Mouse (Mus musculus) kidney, postnatal 25 days (tissue): ENCODE measurements around the gene Tmem131l.

ENCODE experiments used
- DNase-seq, 2 experiments: peaks; one replicate each; pipeline ENCODE4 v3.0.0; 2021; ENCODE audit warnings: mixed read lengths in 2 of 2

Gene Tmem131l

DNA sequence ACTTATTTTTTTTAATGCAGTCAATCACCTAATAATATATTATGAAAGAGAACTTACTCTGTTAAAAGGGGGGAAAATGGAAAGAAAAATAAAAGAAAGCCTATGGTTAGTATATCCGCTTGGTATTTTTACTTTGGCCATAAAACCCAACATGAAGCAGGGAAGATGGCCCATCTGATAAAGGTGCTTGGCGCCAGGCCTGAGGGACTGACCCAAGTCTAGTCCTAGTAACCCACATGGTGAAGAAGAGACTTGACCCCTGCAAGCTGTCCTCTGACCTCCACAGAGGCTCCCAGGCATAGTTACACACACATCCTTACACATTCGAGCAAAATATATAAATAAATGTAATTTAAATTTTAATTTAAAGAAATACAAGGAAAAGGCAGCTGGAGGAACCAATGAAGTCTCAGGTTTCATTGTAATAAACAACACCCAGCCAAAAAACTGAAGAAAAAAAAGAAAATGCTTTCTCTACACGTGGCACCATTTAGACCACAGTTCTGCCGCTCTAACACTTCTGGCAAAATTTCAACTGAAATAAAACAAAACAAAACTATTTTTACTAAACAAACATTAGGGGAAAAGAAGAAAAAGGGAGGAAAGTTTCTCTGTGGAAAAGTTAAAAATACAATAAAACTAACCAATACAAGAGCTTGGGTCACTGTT, 28.8 kb downstream of the Tmem131l start:
- DNase-seq: no peak

DNA sequence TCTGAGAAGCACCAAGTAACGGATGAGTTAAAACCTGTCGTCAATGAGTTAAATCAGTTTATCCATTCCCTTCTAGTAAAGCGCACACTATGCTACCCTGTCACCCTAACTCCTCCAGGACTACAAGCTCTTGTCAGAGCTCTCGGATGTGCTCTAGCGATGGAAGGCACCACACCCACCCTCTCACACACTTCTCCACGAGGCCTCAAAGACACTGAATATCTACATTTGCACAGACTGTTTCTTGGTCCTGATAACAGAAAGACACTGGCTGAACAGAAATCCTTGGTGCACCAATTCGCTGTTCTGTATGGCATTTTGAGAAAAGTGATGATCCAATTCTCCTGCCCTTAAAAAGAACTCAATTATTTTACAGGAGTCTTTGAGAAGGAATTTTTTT, 34.0 kb downstream of the Tmem131l start:
- DNase-seq: no peak

DNA sequence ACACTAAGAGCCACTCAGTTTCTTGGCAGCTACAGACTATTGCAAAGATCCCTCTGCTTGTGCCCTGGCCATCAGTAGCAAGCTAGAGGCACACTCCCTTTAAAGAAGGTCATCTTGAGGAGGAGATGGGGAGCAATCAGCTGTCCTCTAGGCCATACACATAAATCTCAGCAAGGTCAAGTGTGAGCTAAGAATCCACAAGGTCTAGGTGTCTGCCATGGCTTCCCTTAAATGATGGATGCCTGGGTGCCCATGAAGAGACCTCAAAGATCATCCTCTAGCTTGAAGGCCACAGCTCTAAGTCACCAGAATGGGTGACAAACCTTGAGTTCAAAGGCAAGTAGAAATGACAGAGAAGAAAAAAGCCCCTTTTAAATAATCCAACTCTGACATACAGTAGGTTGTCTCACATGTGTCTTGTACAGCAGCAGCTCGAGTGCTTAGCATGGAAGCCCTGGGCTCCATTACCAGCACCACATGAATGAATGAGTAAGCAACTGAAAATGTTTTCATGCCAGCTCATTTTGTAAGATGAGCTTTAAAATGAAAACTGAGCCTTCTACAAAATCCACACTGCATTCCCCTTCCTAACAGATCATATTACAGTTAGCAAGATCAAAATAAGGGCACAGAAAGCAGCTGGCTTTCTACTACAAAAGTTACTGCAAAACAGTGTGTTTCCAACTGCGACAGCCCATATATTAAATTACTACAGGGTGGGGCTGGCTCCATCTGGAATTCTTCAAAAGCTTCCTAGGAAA, 35.5 kb downstream of the Tmem131l start:
- no peak for DNase-seq

DNA sequence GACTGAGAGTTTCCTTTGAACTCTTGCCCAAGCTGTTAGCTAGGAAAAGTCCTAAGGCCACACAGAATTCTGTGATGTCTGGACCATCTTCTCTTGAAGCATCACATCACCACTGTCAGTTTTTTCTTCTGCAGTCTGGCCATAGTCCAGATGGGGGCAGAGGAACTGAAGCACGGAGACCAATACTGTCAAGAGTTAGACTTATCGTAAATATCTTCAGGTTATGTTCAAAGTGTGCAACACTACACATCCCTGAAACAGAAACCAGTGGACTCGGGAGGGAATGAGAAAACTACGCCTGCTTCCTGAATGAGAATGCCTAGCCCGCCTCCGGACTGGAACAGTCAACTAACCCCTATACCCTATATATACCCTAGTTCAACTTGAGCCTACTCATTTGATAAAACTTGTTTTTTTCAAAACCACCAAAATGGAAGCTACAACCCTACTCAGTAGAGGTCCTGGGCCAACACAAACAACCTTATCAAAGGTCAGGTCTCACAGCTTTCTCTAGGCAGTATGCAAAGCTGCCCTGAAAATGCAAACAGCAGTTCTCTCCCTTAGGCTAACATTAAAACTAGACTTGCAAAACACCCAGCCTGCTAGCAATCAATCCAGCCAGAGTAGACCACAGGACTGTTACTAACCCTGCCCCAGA, 37.4 kb downstream of the Tmem131l start:
- no peak for DNase-seq

DNA sequence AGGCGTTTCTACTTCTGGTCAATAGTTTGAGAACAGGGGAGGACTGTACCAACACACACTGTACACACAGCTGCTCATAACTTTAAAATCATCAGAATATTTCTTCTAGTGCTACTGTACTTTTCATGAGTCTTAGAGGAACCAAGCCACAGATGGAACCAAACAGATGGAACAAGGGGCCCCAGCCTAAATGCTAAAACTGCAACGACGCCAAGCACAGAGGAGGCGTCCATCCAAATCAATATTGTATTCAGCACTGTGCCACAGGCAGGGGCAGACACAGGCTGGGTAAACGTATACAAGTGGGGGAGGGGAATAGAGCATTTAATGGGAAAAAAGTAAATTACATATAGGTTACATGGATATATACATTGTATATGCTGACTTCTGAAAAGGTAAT, 42.4 kb downstream of the Tmem131l start:
- no peak for DNase-seq

DNA sequence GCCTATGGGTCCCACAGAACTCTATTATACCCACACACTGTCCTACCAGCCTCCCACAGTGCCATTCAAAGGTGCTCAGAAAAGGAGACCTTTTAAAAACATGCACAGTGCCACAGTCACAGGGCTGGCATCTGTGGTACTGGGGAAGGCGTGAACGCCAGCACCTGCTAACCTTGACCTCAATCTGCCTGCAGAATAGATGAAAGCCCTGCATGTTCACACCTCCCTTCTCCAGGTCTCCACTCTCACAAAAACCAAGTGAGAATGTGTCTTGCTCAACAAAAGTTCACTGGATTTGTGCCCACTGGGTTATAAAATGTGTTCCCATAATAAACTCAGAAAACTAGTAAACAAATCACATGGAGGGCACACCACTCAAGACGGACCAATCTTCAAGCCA, 42.9 kb downstream of the Tmem131l start:
- no peak for DNase-seq

DNA sequence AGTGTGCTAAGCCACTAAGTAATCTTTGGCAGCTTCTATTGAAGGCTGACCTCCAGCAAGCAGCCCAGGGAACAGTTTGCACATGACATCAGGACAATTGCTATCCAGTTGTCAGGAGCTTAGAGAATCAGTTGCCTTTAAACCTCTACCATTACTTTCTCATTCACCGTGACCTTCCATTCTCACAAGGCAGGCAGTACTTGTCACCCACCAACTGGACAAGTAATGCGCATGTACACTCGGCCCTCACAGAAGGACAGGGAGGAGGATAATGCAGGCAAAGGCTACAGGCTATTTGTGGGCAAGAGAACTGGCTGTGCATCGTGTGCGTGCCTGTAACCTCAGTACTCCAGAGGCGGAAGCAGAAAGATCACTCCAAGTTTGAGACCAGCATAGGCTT, 43.9 kb downstream of the Tmem131l start:
- DNase-seq: no peak

DNA sequence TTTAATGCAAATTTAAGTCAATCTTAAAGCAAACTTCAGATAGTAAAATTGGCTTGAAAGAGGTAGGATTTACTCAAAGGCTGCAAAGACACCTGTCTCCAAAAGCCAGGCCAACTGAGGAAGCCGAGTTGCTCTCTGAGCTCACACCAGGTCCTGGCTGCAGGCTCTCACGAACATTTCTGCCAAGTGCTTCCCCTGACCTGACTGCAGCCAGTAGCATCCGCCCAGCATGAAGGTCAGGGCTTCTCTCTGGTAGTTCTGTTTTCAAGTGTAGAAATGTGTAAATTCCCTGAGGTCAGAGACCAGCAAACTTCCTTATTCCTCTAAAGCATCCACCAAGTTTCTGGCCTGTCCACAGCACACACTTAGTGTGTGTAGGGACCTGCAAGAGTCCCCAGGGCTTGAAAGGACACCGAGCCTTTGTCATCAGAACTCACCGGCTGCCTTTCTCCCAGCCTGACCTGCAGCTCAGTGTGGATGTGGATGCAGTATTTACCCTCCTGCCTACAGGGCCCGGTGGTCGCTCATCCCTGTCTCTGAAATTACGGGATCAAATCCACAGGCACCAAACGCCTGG, 44.6 kb downstream of the Tmem131l start:
- DNase-seq: no peak

DNA sequence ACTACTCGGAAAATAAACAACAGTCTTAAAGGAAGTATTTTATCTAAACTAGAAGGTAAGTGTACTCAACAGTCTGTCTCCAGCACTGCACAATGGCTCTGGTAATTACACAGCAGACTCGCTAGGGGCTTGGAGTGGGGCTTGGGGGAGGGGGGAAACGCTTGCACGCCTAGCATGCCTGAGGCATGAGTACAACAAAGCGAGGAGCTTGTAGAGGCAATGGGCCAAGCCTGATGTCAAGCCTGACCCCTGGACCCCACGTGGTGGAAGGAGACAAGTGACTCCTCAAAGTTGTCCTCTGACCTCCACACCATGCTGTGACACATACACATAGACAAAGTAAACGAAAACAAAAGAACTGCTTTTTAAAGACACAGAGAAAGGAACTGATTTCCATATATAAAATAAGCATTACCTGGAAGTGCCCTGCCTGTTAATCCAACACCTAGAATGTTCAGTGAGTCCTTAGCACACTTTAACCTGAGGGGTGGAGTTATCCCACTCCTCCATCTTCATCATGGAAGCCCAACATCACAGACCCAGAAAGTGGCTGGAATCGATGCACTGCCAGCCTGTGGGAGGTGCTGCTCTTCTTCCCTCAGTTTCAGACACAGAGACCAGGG, 45.6 kb downstream of the Tmem131l start:
- peak; percentile 12 to 56 for DNase-seq

DNA sequence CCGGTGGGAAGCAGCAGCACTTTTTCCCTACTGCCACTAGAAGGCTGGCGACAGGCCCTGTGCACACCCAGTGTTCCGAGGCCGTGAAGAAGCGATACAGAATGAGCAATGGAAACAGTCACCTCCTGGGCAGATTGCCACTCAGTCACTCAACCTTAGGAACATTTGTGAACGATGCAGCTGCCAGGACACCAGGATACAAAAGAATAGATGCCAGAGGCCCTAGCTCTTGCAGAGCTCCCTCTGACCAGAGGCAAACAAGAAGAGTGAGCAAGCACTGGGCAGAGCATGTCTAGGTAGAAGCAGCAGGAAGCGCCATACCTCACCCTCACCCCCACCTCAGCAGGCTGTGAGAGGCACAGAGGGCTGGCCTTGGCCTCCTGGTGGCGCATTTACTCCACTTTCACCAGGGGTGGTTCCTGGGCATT, 46.9 kb downstream of the Tmem131l start:
- peak; percentile 38 to 55 for DNase-seq

DNA sequence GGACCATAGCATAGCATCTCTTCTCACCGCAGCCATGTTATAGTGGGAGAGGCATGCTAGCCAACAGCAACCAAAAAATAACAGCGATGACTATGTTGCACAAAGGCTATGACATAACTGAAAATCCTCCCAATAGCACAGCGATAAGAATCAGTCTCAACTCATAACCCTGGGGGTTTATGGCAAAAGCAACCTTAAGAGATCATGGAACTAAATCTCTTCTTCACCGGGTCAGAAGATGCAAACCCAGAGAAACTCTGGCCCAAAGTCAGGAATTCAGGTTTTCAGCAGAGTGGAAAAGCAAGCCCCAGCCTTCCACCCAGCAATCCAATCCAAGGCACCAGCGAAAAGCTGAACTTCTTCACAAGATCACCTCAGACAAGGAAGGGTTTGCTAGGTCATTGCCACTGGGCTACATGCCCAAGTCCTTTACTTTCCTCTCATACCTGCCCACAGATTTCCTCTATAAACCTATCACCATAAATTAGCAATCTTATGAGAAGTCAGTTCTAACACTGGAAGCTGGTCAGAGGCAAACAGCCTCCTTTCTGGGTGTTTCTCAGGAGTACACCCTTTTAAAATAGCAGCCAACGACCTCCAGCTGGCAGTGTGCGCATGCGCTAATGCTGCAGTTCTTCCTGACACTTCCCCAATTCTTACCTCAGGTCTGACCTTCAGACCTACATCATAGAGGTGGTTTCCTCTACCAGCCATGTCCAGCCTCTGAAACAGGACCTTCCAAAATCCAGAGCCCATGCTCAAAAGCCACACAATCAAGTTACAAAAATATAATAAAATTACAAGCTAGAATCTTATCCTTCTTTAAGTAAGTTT, 48.1 kb downstream of the Tmem131l start:
- no peak for DNase-seq

DNA sequence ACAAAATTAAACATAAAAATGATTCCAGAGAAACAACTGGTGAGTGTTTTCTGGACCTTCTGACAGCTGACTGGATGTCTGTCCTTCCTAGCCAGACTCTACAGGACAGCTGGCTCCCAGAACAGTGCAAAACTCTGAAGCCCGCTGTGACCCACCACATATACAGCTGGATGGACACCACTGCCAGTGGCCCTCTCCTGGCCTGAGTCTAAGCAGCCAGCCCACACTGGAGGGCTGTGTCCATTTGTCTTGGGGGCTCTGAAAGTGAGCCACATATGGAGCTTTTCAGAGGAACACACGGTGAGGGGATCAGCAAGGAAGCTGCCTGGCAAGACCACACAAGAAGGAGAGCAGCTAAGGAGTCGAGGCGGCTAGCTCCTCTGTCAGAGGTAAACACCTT, 51.8 kb downstream of the Tmem131l start:
- DNase-seq: no peak

DNA sequence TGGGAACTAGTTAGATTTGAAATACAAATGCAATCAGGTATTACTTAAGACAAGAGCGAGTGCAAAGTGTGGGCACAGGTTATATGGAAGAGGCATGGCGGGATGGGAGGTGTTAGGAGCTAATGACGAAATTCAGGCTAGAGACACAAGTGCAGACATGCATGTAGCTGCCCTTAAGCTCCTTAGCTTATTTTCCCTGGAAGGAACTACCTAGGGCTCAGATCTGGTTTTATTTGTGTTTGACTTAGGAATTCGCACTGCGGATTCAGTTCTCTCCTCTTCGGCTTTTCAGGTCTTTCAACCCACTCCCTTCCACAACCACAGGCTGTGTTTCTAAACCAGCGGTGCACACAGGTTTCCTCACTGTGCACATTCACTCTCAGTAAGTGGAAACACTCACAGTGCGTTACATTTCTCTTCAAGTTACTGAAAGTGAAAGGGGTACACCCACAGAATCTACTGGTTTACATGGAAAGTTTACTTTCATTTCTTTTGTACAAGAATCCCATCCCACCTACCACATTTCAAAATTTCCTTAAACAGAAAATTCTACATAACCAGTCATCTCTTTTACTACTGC, 52.4 kb downstream of the Tmem131l start:
- DNase-seq: no peak

DNA sequence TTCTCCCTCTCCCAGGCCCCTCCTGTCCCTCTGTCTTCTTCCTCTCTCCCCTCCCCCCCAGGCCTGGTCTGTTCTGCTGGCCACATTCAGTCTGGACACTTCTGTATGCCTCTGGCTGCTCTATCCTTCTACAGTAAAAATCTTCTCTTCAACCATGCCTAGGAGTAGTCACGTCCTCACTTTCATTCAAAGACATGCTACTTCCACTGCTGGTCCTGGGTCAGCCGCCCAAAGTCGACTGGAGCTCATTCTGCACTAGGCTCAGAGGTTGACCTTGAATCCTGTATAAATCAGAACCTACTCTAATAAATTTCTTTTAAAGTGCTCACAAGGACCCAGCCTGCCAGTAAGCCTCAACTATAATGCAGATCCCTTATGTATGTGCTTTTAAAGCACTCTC, 53.2 kb downstream of the Tmem131l start:
- DNase-seq: no peak

DNA sequence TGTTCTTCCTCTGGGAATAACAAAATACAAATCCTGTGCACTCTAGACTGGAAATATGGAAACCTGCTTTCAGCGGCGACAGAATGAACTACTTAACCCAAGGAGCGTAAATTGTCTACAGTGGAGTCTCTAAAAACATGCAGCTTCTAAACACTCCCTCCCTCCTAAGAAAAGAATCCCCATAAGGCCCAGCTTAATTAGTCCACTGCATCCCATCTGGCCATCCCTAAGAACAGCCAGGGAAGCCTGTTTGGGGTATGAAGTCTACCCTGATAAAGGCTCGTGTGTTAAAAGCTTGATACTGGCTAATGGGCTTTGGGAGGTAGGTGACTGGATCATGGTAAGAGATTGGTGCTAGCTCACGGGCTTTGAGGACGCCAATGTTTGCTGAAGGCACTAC, 54.5 kb downstream of the Tmem131l start:
- no peak for DNase-seq

DNA sequence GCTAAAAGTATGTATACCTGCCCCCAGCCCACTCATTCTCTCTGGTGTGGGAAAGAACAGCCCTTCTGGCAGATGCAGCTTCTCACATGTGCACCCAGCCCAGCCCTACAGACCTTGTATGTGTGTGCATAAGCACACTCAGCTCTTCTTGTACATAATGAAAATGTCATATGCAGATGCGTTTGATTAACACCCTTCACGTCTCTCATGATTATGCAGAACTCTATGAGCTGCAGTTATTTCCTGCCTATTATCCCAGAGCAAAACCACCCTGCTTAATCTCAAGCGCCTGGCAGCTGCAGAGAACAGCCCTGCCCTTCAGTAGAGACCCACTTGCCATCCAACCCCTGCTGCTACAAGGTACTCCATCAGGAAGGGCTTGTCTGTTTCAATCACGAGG, 55.6 kb downstream of the Tmem131l start:
- DNase-seq: no peak

DNA sequence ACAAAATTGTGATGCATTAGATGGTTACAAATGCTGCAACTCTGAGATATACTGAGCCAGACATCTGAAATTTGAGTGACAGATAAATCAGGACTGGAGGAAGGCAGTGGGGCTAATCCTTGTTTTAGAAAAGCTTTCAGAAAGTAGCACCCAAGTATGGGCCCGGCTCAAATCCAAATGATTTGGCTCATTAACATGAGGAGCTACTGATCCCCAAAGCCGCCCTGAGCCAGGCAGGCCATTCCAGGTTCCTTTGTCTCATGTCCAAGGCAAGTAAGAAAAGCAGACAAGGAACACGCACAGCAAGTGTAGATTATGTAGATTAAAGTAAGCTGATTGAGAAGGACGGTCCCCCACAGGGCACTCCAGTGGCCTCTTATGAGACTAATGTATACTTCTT, 57.2 kb downstream of the Tmem131l start:
- DNase-seq: no peak

DNA sequence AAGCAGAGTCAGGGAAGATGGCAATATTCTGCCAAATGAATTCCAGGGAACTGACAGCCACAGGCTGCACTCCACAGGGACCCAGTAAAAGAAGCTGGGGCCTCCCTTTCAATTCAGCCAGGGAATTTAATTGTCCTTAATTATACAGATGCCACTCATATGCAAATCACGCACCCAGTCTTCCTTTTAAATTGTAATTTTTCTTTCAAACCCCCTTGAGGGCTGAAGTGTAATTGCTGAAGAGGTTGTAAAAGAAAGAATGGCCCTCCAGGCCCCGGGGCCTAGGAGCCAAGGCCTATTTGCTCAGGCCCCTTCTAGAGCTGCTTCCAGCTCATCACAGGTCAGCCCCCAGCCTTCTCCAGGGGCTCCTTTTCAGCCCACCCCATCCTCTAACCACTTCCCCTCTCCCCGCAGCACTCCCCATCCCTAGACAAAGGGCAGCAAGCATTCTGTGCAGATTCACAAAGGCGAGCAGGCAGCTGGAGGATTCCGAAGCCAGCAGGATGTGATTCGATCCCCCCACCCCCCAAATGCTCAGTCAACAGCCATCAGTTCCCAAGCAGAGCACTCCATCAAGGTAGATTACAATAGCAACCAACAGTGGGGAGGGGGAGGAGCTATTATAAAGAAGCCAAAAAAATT, 59.6 kb downstream of the Tmem131l start:
- DNase-seq: no peak

DNA sequence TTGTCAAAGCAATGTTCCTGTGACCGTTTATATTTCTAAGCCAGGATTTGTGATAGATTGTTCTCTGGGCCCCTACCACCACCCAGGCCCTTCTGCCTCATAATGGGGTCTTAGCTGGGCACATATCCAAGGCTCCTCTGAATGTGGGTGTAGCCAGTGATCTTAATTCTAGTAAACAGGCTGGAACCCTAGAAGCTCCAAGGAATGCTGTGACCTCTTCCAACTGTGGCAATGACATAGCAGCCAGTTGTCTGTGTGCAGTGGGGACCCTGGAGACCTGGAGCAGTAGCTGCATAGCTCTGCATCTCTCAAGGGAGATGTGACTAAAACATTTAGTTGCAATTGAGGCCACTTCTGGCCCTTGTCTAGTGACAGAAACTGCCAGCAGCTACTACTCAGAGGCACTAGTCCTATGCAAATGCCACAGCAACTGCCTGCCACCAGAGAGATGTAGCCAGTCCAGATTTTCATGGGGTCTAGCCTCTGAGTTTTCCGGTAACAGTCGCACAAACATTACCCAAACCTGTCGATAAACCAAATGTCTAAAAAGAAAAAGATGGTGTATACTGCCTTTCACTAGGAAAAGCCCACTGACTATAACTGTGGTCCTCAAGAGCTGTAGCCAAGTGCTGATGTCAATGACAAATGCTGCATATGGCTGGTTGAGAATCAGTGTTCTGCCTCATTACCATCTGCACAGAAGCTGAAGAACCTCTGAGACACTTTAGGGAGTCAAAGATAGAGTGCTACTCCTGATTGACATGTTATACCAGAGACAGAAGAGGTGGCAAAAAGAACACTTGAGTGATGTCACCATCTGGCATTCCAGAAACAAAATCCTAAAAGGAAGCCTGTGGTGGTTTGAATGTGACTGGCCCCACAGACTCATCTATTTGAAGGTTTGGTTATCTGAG, 61.2 kb downstream of the Tmem131l start:
- DNase-seq: no peak

DNA sequence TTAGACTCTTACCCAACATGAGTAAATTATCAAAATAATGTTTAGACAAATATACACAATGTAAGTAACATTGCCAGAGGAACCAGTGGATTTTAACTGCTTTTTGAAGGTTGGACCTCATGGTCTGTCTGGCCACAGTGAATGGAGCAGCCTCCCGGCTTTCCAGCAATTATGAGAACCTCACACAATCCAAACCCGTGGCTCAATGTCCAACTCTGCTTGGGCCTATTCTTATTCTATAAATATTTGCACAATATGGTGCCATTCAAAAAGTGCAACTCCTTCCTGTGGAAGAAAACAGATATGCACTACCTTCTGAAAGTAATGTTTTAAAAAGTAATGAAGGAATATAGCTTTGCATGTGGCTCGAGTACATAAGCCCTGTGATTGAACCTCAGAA, 62.2 kb downstream of the Tmem131l start:
- DNase-seq: no peak
